Mouse (Mus musculus) hindbrain, embryonic 16.5 days (tissue): Measurements from ENCODE around the gene Prn. TPM values are rescaled to one million over a fixed set of nuclear protein-coding genes. Genes with fewer than 3 reads are reported as not detected.
A peak's percentile ranks its signal among the peaks of the same experiment; 100 is the strongest.

Source experiments
- ATAC-seq: fragments of 200-750 bp; cut with Nextera tagmentation; 2 replicates; pipeline ENCODE4 v1.8.0; 2017; ENCODE audit warnings: moderate TSS enrichment, moderate library complexity
- H3K27ac ChIP-seq: fragments of 300-500 bp; sonication (generic); 2 replicates; pipeline ENCODE4 v1.5.1; 2014; ENCODE audit warnings: low read depth, mild to moderate bottlenecking, control low read depth, low read length, moderate library complexity
- H3K27me3 ChIP-seq: fragments of 300-500 bp; sonication (generic); replicated peaks from 2 replicates; pipeline ENCODE4 v1.6.1; 2014; ENCODE audit warnings: low read length; ENCODE audit not compliant: control insufficient read depth, insufficient read depth
- H3K36me3 ChIP-seq: fragments of 300-500 bp; sonication (generic); 2 replicates; pipeline ENCODE4 v1.6.1; 2014; ENCODE audit warnings: mild to moderate bottlenecking, low read length, moderate library complexity, mixed read lengths; ENCODE audit not compliant: control insufficient read depth, insufficient read depth
- H3K4me1 ChIP-seq: fragments of 300-500 bp; sonication (generic); 2 replicates; pipeline ENCODE4 v1.6.1; 2014; ENCODE audit warnings: low read depth, low read length; ENCODE audit not compliant: control insufficient read depth, insufficient read depth
- H3K4me2 ChIP-seq: fragments of 300-500 bp; sonication (generic); 2 replicates; pipeline ENCODE4 v1.6.1; 2014; ENCODE audit warnings: mild to moderate bottlenecking, low read length, control low read depth, moderate library complexity
- H3K4me3 ChIP-seq: fragments of 300-500 bp; sonication (generic); 2 replicates; pipeline ENCODE4 v1.5.1; 2014; ENCODE audit warnings: mild to moderate bottlenecking, low read length, control low read depth, moderate library complexity
- H3K9ac ChIP-seq: fragments of 300-500 bp; sonication (generic); 2 replicates; pipeline ENCODE4 v1.6.1; 2014; ENCODE audit warnings: low read depth, mild to moderate bottlenecking, control low read depth, low read length, moderate library complexity
- H3K9me3 ChIP-seq: fragments of 300-500 bp; sonication (generic); 2 replicates; pipeline ENCODE4 v1.6.1; 2014; ENCODE audit warnings: mild to moderate bottlenecking, low read length, moderate library complexity; ENCODE audit not compliant: control insufficient read depth
- WGBS: fragments of 180-500 bp; shearing (Covaris S2); extraction: QIAGEN DNeasy Blood & Tissue Kit; methylation state at CpG from one replicate; pipeline ENCODE4 v1.1.7; 2014; 5-methylcytosine and 5-hydroxymethylcytosine counted together
- polyA plus RNA-seq: library from polyadenylated mRNA; unstranded; fragments of >200 nt; fragmentation: Nextera tagmentation; extraction: Ambion mirVana; gene quantifications from 2 replicates; pipeline ENCODE4 v1.2.1, GENCODE M21; 2015

Gene Prn
- polyA plus RNA-seq, 1 experiment from 2014 or later: not detected

DNA sequence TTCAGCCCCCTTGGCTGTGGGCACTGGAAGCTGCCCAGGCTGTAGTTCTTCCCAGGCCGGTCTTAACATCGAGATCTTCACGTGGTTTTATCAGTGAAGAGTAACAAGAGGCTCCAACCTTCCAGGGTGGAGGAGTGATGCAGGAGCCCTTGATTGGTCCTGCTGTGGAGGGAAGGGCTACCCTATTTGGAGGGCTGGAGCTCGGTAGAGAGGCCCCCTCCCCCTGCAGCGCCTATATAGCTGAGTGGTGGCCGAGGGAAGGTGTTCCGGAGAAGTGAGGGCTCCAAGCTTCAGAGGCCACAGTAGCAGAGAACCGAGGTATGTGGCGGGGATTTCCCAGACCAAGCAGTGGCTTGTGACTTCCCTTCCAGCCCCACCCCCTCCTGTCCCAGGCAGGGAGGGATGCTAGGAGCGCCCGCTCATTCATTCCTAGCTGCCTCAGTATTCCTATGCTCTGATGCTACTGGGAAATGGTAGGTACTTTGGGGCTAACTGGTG, 40.9 kb downstream of the Prn start, which contains the start of gene Prnd:
Gene Prnd, plus strand, starts transcription at position 264 of the 498 bp plus-strand sequence.
- Histone ChIP-seq H3K27ac (no peak within 1 kb of the TSS), H3K4me1 (peaks cover 9% of the 10 kb centered on the region; the same call in 1 of the 2 replicates), H3K9me3 (no peaks in the 10 kb centered on the region), H3K4me3 (no peak within 1 kb of the TSS), H3K9ac (no peak within 1 kb of the TSS), H3K36me3 (no peaks in the 10 kb centered on the region), H3K27me3 (peaks cover 11% of the 10 kb centered on the region), H3K4me2 (no peak within 1 kb of the TSS)
- ATAC-seq: 0 out of 2 replicates have a peak, but pooled peaks have one; percentile 26
- WGBS: 21% methylated on average over 11 of the region's 11 CpGs

DNA sequence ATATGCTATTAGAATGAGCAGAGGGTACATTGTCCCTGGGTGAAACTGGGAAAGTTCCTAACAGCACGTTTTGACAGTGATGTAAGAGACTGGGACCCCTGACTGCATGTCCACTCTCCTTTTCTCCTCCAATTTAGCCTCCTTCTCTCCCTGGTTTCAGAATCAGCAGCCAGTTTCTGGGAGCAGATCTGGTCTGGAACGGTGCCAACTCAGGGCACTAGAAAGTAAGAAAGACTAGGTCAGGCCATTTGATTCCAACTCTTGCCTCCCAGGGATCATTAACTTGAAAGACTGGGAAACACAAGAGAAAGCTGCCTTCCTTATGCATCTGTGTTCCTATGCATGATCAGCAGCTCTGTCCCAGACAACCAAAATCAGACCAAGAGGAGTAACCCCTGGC, 42.7 kb downstream of the Prn start:
- no peak for ATAC-seq
- Histone ChIP-seq H3K27me3 (peaks cover 11% of the 10 kb centered on the region), H3K4me1 (peaks cover 9% of the 10 kb centered on the region; the same call in 1 of the 2 replicates), H3K4me3 (no peak overlapping the region), H3K4me2 (no peak overlapping the region; the same call in 1 of the 2 replicates), H3K36me3 (no peaks in the 10 kb centered on the region), H3K27ac (no peak overlapping the region), H3K9me3 (no peaks in the 10 kb centered on the region), H3K9ac (no peak overlapping the region)
- WGBS: 44% methylated on average over 2 of the region's 2 CpGs

DNA sequence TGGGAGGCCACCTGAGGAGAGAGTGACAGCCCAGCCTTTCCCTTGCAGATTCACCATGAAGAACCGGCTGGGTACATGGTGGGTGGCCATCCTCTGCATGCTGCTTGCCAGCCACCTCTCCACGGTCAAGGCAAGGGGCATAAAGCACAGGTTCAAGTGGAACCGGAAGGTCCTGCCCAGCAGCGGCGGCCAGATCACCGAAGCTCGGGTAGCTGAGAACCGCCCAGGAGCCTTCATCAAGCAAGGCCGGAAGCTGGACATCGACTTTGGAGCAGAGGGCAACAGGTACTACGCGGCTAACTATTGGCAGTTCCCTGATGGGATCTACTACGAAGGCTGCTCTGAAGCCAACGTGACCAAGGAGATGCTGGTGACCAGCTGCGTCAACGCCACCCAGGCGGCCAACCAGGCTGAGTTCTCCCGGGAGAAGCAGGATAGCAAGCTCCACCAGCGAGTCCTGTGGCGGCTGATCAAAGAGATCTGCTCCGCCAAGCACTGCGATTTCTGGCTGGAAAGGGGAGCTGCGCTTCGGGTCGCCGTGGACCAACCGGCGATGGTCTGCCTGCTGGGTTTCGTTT, 43.3 kb downstream of the Prn start:
- peaks cover 9% of the 10 kb centered on the region; the same call in 1 of the 2 replicates for H3K4me1 ChIP-seq
- H3K9me3 ChIP-seq: no peaks in the 10 kb centered on the region
- no peaks in the 10 kb centered on the region for H3K36me3 ChIP-seq
- no peak for ATAC-seq
- H3K27ac ChIP-seq: no peak overlapping the region
- peaks cover 11% of the 10 kb centered on the region for H3K27me3 ChIP-seq
- H3K4me2 ChIP-seq: peak overlapping the region; percentile 50
- 23% methylated on average over 29 of the region's 29 CpGs for WGBS
- 0 out of 2 replicates have a peak overlapping the region, but pooled peaks have one; percentile 17 for H3K9ac ChIP-seq
- H3K4me3 ChIP-seq: peak overlapping the region; percentile 26

DNA sequence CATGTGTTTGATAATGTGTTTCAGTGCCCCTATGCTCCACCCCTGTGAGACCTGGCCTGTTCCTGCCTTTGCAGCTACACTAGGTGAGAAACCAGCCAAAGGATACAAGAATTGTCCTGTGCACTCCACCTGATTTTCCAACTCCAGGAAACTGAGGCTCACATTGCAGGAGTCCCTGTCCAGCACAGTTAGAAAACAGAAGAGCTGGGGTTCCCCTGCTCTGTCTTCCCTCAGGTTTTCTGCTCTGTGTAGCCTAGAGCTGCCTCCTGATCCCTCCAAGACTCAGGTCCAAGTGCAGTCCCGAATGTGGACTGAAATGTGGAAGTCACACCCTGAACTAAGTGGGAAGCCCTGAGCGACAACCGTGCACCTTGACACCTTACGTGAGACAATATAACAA, 44.0 kb downstream of the Prn start:
- H3K9me3 ChIP-seq: no peaks in the 10 kb centered on the region
- H3K4me3 ChIP-seq: no peak overlapping the region
- H3K36me3 ChIP-seq: no peaks in the 10 kb centered on the region
- peaks cover 9% of the 10 kb centered on the region; the same call in 1 of the 2 replicates for H3K4me1 ChIP-seq
- peak overlapping the region; percentile 50; the same call in 1 of the 2 replicates for H3K4me2 ChIP-seq
- H3K27ac ChIP-seq: no peak overlapping the region
- peaks cover 11% of the 10 kb centered on the region for H3K27me3 ChIP-seq
- ATAC-seq: no peak
- WGBS: 89% methylated on average over 4 of the region's 4 CpGs
- no peak overlapping the region for H3K9ac ChIP-seq

DNA sequence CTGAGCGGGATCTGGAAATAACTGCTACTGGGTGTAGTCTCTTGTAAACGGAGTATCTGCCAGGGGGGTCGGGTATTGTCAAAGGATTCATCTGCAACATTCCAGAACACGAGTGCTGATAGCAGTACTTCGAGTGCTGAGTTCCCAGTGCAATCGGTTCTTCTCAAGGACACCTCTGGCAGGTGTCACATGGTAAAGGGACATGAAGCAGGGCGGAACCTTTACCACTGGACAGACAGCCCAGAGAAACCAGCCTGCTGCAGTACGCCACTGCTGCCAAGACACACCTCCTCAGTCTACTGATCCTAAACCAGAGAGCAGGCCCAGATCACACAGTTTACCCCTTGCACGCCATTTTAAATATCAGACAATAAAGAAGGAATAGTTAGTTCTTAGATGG, 45.1 kb downstream of the Prn start:
- H3K9ac ChIP-seq: no peak overlapping the region
- peaks cover 9% of the 10 kb centered on the region; the same call in 1 of the 2 replicates for H3K4me1 ChIP-seq
- no peaks in the 10 kb centered on the region for H3K36me3 ChIP-seq
- peak overlapping the region; percentile 42 for H3K4me3 ChIP-seq
- WGBS: 70% methylated on average over 9 of the region's 9 CpGs
- no peaks in the 10 kb centered on the region for H3K9me3 ChIP-seq
- no peak overlapping the region for H3K27ac ChIP-seq
- H3K27me3 ChIP-seq: peaks cover 11% of the 10 kb centered on the region
- H3K4me2 ChIP-seq: peak overlapping the region; percentile 65
- peak; percentile 51 for ATAC-seq

DNA sequence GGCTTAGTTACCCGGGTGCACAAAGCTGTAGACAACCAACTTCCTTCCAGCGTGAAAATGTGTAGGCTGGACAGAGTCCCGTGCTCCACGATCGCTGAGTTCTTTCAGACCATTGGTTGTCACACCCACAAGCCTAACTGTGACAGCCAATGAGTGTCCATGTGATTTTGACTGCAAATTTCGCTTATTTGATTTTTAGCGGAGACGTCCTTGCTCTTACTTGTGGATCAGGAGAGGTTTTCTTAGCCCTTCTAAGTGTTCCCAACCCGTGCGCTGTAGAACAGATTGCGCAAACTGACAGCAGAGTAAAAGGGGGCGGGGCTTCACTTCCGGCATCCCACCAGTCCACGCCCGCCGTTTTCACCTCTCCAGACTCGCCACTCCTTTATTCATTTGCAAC, 45.5 kb downstream of the Prn start:
- Histone ChIP-seq H3K36me3 (no peaks in the 10 kb centered on the region), H3K27ac (no peak overlapping the region), H3K9me3 (no peaks in the 10 kb centered on the region), H3K4me3 (peak overlapping the region; percentile 42), H3K27me3 (peaks cover 11% of the 10 kb centered on the region), H3K9ac (no peak overlapping the region), H3K4me1 (peaks cover 9% of the 10 kb centered on the region; the same call in 1 of the 2 replicates), H3K4me2 (peak overlapping the region; percentile 65)
- ATAC-seq: peak; percentile 79
- WGBS: 5% methylated on average over 17 of the region's 17 CpGs

DNA sequence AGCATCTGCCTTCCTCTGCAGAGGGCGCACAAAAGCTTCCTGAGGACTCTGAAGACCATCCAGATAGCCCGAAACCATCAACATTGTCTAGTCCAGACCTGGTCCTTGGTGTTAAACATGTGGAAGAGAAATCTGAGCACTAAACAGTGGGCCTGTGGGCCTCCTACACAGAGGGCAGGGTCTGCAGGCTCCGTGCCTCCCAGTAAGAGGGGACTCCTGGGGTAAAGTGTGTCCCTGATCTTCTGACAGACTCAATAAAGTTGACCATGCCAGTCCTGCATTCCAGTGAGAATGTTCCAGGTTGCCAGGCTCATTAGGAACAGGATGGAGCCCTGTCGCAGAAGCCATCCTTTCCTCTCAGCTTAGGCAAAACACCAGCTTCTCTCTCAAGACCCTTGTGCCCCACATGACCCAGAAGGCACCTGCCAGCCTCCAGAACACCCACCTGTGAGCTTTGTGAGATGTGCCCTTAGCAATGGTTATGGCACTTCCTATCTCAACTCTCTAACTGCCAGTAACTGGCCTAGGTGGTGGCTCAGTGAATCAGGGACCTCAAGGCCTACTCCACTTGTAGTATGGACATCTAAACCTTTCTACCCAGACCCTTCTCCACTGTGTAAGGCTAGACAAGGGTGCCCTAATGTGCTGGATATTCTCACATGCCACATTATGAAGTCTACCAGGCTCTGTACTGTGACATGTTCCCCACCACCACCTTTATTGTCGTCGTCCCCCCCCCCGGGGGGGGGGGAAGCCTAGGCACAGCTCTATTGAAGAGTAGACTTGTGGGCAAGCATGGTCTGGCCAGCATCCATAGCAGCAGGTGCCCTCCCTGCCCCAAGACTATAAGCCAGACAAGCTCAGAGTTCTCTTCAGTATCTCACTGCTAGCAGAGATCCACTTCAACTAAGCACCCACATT, 46.8 kb downstream of the Prn start:
- no peaks in the 10 kb centered on the region for H3K9me3 ChIP-seq
- no peak overlapping the region for H3K9ac ChIP-seq
- H3K27me3 ChIP-seq: peaks cover 11% of the 10 kb centered on the region
- peaks cover 9% of the 10 kb centered on the region; the same call in 1 of the 2 replicates for H3K4me1 ChIP-seq
- H3K36me3 ChIP-seq: no peaks in the 10 kb centered on the region
- 78% methylated on average over 7 of the region's 7 CpGs for WGBS
- no peak overlapping the region for H3K4me3 ChIP-seq
- H3K4me2 ChIP-seq: no peak overlapping the region
- ATAC-seq: no peak
- no peak overlapping the region for H3K27ac ChIP-seq

DNA sequence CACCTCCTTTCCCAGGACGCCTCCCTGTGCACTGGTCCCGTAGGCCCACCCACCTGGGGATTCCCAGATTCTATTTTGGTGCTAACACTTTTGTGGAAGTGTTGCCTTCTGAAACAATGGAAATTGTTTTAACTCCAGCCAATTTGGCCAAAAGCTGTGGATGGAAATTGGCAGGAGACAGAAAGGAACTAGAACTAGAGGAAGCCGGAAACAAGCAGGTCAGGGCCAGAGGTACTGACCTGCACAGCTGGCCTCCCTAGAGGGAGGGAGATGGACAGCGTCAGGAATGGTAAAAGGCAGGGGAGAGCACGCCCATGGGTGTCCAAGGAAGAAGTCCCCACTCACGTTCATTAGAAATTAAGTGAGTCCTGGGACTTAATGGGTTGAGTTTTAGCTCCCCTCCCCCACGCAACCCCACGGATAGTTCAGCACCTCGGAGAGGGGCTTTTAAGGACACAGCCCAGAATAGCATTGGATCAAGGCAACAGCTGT, 48.0 kb downstream of the Prn start:
- no peak overlapping the region for H3K4me3 ChIP-seq
- H3K4me1 ChIP-seq: peaks cover 6% of the 10 kb centered on the region; the same call in 1 of the 2 replicates
- peaks cover 8% of the 10 kb centered on the region for H3K27me3 ChIP-seq
- H3K9ac ChIP-seq: no peak overlapping the region
- WGBS: 68% methylated on average over 9 of the region's 9 CpGs
- H3K27ac ChIP-seq: no peak overlapping the region
- no peaks in the 10 kb centered on the region for H3K9me3 ChIP-seq
- no peaks in the 10 kb centered on the region for H3K36me3 ChIP-seq
- no peak overlapping the region for H3K4me2 ChIP-seq
- ATAC-seq: no peak

DNA sequence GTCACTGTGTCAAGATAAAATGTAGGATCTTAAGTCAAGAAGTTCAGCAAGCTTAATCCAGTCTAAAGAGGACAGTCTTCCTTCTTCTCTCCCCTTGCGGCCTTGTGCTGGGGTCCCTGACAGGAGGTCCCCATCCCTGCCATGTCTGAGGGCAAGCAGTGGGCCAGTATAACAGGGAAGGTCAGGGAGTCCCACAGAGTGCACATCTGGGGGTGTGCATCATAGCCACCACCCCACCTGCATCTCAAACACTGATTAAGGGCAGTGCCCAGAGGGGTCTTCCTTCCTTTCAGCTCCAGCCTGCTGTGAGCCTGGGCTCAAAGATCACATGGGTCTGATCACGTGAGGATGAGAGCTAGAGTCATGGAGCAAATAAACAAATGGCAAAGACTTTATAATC, 51.9 kb downstream of the Prn start:
- no peak overlapping the region for H3K9ac ChIP-seq

More for the DNA sequence above, 51.9 kb downstream of the Prn start:
- 71% methylated on average over 2 of the region's 2 CpGs for WGBS
- no peaks in the 10 kb centered on the region for H3K9me3 ChIP-seq
- H3K4me2 ChIP-seq: no peak overlapping the region
- no peak for ATAC-seq
- no peak overlapping the region for H3K4me3 ChIP-seq
- H3K4me1 ChIP-seq: no peaks in the 10 kb centered on the region
- H3K27me3 ChIP-seq: no peaks in the 10 kb centered on the region
- H3K36me3 ChIP-seq: no peaks in the 10 kb centered on the region
- H3K27ac ChIP-seq: no peak overlapping the region
